Mouse (Mus musculus) bone marrow, adult 2 months (tissue): ENCODE data around the gene Gm11172. TPM values are rescaled to one million over a fixed set of nuclear protein-coding genes. Genes with fewer than 3 reads are reported as not detected.

Source experiments
- H3K27ac ChIP-seq: fragments of 200-500 bp; 2 replicates; pipeline ENCODE4 v1.5.1; 2012; ENCODE audit warnings: low read depth, mild to moderate bottlenecking, control low read depth, inconsistent platforms, low read length; ENCODE audit not compliant: control insufficient read depth, poor library complexity, insufficient read depth
- H3K4me1 ChIP-seq: fragments of 200-500 bp; 2 replicates; pipeline ENCODE4 v1.6.1; 2011; ENCODE audit warnings: low read length; ENCODE audit not compliant: control insufficient read depth, insufficient read depth
- H3K4me3 ChIP-seq: fragments of 200-500 bp; replicated peaks from 2 replicates; pipeline ENCODE3; 2011; ENCODE audit warnings: mild to moderate bottlenecking, low read depth, low read length, control low read depth; ENCODE audit not compliant: control insufficient read depth
- CTCF ChIP-seq: fragments of 200-500 bp; IDR thresholded peaks from 2 replicates; pipeline ENCODE4 v1.5.1; 2011; ENCODE audit warnings: low read length, control low read depth; ENCODE audit not compliant: control insufficient read depth, insufficient read depth
- POLR2A ChIP-seq: fragments of 200-500 bp; IDR thresholded peaks from 2 replicates; pipeline ENCODE4 v1.6.1; 2011; ENCODE audit warnings: low read depth, mild to moderate bottlenecking, control low read depth, low read length, borderline replicate concordance; ENCODE audit not compliant: control insufficient read depth
- WGBS: fragments of 180-500 bp; shearing (Covaris S2); methylation state at CpG from one replicate; pipeline ENCODE4 v1.1.7; 2018; 5-methylcytosine and 5-hydroxymethylcytosine counted together
- polyA plus RNA-seq: library from polyadenylated mRNA; stranded (reverse); fragments of >200 nt; gene quantifications from 2 replicates; pipeline ENCODE4 v1.2.4, GENCODE M21; 2011; ENCODE audit warnings: low replicate concordance; ENCODE audit not compliant: missing spikeins, insufficient read depth, insufficient read length

Gm11172 gene
- polyA plus RNA-seq, 1 experiment: not detected

GRCm38 (mm10) chr16:10834542-10834910 is 21.8 kb downstream of the Gm11172 start:
- Histone ChIP-seq H3K27ac (no peak overlapping the region), H3K4me1 (peaks cover 14% of the 10 kb centered on the region), H3K4me3 (peak overlapping the region; percentile 79)
- no peak for TF ChIP-seq POLR2A
- TF ChIP-seq CTCF: no peak
- under 1% methylated on average over 12 of the region's 12 CpGs for WGBS

GRCm38 (mm10) chr16:10834911-10835587 is 22.3 kb downstream of the Gm11172 start, which contains the start of gene Rmi2:
Rmi2 (plus strand) TSS chr16:10835059.
- Histone ChIP-seq H3K4me3 (peak within 1 kb of the TSS; percentile 79), H3K4me1 (peaks cover 14% of the 10 kb centered on the region), H3K27ac (peak within 1 kb of the TSS; percentile 89)
- no peak for TF ChIP-seq CTCF
- TF ChIP-seq POLR2A: peak; percentile 23; the same call in 1 of the 2 replicates
- under 1% methylated on average over 68 of the region's 69 CpGs for WGBS

- Histone ChIP-seq H3K4me3 (no peak overlapping the region), H3K4me1 (peaks cover 11% of the 10 kb centered on the region), H3K27ac (no peak overlapping the region)
- 86% methylated on average over 3 of the region's 3 CpGs for WGBS
- no peak for TF ChIP-seq POLR2A
- TF ChIP-seq CTCF: no peak
Observed at GRCm38 (mm10) chr16:10836388-10836787, 23.7 kb downstream of the Gm11172 start.

GRCm38 (mm10) chr16:10837250-10837649 is 24.5 kb downstream of the Gm11172 start:
- WGBS: 74% methylated on average over 3 of the region's 3 CpGs
- TF ChIP-seq CTCF: no peak
- H3K4me3 ChIP-seq: no peak overlapping the region
- H3K27ac ChIP-seq: peak overlapping the region; percentile 64; the same call in 1 of the 2 replicates
- peaks cover 11% of the 10 kb centered on the region for H3K4me1 ChIP-seq

- peak overlapping the region; percentile 64 for H3K27ac ChIP-seq
- peaks cover 11% of the 10 kb centered on the region for H3K4me1 ChIP-seq
- H3K4me3 ChIP-seq: no peak overlapping the region
- no peak for TF ChIP-seq POLR2A
- TF ChIP-seq CTCF: no peak
- 18% methylated on average over 1 of the region's 1 CpGs for WGBS
Observed at GRCm38 (mm10) chr16:10837903-10838302, 25.2 kb downstream of the Gm11172 start.

GRCm38 (mm10) chr16:10838487-10839245 is 26.0 kb downstream of the Gm11172 start:
- H3K4me1 ChIP-seq: peaks cover 13% of the 10 kb centered on the region
- 23% methylated on average over 10 of the region's 10 CpGs for WGBS
- H3K4me3 ChIP-seq: no peak overlapping the region
- H3K27ac ChIP-seq: peak overlapping the region; percentile 64
- no peak for TF ChIP-seq CTCF
- no peak for TF ChIP-seq POLR2A

- Histone ChIP-seq H3K27ac (no peak overlapping the region), H3K4me3 (no peak overlapping the region), H3K4me1 (peaks cover 13% of the 10 kb centered on the region)
- 66% methylated on average over 14 of the region's 14 CpGs for WGBS
- no peak for TF ChIP-seq POLR2A
- TF ChIP-seq CTCF: no peak
Observed at GRCm38 (mm10) chr16:10840018-10840417, 27.3 kb downstream of the Gm11172 start.

GRCm38 (mm10) chr16:10842282-10842855 is 29.7 kb downstream of the Gm11172 start:
- WGBS: 70% methylated on average over 4 of the region's 4 CpGs
- Histone ChIP-seq H3K4me1 (peaks cover 9% of the 10 kb centered on the region), H3K4me3 (no peak overlapping the region), H3K27ac (no peak overlapping the region)
- TF ChIP-seq POLR2A: no peak
- no peak for TF ChIP-seq CTCF
